Mouse (Mus musculus) 416B (cell line): ENCODE measurements around the gene B230118H07Rik.

Experiments used
- DNase-seq: peaks from one replicate; pipeline ENCODE4 v3.0.0; 2011; ENCODE audit warnings: low read depth

Gene B230118H07Rik

DNA sequence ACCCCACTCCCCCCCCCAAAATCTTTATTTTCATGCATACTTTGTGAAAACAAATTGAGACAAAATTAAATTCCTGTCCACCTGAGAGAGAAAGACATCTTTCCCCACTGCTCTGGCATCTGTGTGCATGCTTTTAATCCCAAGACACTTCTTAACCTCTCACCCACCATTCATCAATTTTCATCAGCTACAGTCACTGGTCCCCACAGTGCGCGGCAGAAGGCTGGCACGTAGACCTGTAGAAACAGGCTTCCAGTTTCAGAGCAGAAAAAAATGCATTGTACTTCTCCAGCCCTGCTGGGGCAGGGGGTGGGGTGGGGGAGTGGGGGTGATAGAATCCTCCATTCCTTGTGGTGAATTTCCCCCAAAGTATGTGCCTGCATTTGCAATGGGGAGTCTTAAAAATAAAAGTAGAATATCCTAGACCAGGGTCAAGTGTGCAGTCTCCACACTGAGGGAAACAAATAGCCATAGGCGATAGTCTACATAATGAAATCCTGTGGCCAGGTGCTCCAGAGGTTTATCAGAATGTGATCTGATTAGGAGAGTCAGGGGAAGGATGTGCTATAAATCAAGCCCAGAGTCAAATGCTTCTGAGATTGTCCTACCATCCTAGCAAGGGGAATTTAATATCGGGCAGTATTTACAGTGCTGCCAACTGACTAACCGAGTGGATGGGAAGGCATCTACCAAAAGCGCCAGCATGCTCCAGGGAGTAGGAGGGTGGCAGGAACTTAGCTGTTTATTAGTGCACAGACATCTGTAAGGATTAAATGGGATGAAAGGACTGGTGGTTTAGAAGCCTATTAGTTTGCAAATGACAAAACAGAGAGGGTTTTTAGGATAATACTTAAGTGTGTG, 10.1 kb downstream of the B230118H07Rik start:
- no peak for DNase-seq

DNA sequence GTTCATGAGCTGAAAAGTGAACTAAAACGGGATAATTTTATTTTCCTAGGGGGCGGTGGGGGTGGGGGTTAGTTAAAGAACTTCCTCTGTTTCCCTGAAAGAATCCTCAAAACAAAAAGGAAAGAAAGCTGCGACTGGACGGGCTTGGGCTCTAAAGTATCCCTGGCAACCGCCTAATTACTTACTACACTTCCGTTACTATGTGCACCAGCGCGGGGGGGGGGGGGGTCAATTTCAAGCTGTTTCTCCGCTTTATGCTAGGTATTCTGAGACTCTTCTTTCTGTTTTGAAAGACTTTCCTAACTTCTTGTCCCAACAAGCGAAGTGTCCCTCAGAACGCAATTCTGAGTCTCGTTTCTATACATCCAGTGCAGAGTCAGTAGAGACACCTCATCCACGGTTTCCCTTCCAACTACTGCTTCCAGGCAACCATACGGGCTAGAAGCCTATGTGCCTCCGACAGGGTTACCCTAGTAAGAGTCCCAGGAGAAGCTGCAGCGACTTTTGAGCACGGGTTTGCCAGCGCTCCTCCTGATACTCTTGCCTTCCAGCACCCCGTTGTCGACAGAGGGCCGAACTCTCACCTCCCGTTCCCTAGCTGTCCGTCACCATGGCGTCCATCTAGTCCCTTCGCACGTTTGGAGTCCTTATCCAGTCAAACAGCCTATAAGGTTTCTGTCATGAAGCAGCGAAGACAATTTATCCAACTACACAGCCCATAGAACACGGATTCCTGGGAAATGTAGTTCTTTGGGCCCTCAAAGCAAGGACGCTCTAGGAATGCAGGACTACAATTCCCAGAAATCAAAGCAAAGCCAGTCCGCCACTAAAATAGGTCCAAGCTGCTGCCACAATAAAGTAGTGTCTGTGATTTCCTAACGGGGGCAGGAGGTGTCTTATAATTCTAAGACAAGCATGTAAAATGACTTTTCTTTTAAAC, 20.8 kb downstream of the B230118H07Rik start:
- peak; percentile 97 for DNase-seq

- no peak for DNase-seq
Observed at GRCm38 (mm10) chr2:101627227-101627626, 22.1 kb downstream of the B230118H07Rik start.

- DNase-seq, result no peak
Observed at GRCm38 (mm10) chr2:101624526-101624925, 24.8 kb downstream of the B230118H07Rik start, which contains the start of gene Rag2. Rag2 (plus strand) TSS chr2:101624718.

GRCm38 (mm10) chr2:101624011-101624410, 25.3 kb downstream of the B230118H07Rik start:
- no peak for DNase-seq

- DNase-seq, result no peak
Observed at GRCm38 (mm10) chr2:101623042-101623441, 26.3 kb downstream of the B230118H07Rik start.

- peak; percentile 5 for DNase-seq
Observed at GRCm38 (mm10) chr2:101621611-101622010, 27.7 kb downstream of the B230118H07Rik start.

- no peak for DNase-seq
Observed at GRCm38 (mm10) chr2:101620899-101621298, 28.4 kb downstream of the B230118H07Rik start.

GRCm38 (mm10) chr2:101618373-101618772, 31.0 kb downstream of the B230118H07Rik start:
- no peak for DNase-seq

DNA sequence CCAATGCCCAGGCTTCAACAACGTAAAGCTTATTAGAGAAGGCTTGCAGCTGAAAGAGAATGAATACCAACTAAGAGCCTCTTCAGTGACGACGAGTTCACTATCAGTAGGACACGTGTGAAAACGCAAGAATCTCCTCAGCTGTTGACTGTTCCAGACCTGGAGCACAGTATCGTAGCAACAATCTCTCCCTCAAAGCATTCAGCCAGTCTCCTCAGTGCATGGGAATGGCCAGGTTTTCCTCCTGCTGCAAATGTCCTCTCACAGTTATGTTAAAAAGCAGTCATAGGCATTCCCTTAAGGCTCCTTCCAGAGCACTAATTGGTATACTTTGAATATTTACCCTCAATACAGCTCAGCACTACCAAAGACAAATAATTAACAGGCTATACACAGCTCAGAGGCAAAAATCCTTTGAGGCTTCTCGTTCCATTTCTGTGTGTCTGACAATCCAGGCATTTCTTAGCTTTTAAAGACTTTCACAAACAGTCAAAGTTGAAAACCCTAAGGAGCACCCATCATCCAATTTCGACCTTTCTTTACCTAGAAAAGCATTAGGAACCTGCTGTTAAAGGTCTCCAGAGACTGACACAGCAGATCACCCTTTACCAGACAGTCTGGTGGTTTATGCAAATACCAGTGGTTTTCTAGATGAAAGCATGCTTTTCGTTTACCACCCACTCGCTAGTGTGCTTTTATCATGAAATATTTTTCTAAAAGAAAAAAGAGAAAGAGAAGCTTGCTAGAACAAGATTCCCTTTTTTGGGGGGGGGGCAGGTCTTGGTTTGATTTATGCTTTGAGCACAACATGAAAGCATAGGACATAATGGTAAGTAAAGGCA, 33.6 kb downstream of the B230118H07Rik start:
- no peak for DNase-seq

GRCm38 (mm10) chr2:101610861-101611260, 38.5 kb downstream of the B230118H07Rik start:
- DNase-seq, result no peak

DNA sequence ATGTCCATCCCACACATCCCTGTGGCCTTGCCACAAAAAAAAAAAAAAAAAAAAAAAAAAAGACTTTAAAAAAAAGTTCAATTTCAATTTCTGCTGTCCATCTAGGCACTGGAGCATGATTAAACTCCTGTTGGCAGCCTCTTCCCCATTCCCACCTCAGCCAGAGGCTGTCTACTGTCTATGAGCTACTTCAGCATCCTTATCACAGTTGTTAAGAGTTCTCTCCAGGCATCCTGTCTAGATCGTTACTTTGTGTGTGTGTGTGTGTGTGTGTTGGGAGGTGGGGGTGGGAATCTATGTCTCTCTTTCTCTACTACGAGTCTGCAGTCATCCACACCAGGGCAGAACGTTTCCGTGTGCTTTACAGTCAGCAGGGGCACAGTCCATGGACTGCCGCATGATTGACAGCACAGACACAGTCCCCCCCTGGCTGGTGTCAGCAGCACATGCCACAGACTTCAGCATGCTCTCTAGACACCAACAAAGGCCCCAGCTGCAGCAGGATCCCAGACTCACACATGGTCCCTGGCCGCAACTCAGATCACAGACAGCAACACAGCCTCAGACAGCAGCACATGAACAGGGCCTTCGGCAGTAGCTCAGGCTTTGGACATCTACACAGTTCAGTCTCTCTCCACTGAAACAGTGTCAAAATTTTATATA, 41.0 kb downstream of the B230118H07Rik start:
- no peak for DNase-seq

DNA sequence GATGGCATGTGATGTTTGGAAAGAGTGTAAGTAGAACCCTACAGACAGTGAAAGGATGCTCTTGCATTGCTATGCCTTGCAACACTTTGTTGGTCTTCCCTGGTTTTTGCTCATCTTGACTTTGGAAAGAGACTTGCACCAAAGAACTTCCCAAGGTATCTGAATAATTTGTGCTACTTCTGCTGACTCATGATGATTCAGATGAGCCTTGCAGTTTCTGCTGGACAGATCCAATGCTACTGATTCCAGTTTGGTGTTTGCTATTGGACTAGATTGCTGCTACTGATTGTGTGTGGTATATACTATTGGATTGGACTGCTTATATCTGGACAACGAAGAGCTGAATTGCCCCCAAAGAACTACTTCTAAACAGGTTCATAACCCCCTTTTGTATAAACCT, 46.2 kb downstream of the B230118H07Rik start:
- DNase-seq, result no peak

DNA sequence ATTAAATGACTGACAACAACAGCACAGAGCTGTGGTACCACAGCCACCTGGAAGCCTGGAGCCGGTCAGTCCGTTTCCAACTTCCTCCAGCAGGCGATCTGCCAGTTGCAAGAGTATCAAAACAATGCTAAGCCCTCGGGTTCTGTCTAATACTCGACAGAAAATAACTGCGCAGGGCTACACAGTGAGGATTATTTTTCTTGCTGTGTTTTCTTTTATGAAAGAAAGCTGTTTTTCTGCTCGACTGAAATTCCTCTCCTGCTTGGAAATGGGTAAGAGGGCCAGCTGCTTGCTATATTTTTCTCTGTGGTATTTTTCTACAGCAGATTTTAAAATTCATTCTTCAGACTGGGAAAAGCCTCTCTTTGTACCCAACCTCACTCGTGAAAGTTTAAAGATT, 48.6 kb downstream of the B230118H07Rik start:
- no peak for DNase-seq

- DNase-seq, result no peak
Observed at GRCm38 (mm10) chr2:101598190-101599181, 50.8 kb downstream of the B230118H07Rik start.

DNA sequence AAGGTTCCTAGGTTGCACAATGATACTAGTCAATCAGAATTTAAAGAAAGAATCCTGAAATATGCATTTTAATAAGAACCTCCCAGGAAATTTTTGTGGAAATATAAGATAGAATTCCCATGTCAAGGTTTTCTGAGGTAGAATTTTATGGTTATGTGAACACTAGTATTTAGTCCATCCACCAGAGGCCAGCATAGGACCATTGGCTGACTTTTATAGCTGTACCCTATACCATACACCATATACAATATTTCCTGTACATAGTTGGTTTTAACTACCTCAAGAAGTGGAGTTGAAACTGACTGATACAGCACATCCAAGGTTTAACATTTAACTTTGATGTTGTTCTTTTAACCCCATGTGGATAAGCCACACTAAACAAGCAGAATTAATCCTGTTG, 52.1 kb downstream of the B230118H07Rik start:
- DNase-seq, result no peak

DNA sequence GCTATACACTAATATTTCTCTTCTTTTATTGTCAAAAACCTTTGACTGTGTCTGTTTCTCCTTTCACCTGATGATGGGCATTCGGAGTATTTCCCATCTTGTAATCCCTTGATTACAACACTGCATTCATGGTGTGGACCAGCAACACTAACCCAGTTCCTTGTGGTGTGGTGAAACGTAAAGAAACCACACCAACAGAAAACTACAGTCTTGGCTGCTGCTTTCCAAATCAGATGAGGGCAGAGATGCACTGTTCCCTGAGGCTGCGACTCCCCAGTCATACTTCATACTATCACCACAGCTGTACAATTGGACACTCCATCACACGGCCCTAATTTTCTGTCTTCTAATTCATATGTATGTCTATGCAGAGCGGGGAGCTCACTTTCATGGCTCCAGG, 54.7 kb downstream of the B230118H07Rik start:
- no peak for DNase-seq

GRCm38 (mm10) chr2:101592886-101593285, 56.4 kb downstream of the B230118H07Rik start:
- DNase-seq, result no peak

GRCm38 (mm10) chr2:101592023-101592841, 57.1 kb downstream of the B230118H07Rik start:
- DNase-seq, result no peak
